Mouse (Mus musculus): ENCODE results near the gene Gm28043.

Gene Gm28043

DNA sequence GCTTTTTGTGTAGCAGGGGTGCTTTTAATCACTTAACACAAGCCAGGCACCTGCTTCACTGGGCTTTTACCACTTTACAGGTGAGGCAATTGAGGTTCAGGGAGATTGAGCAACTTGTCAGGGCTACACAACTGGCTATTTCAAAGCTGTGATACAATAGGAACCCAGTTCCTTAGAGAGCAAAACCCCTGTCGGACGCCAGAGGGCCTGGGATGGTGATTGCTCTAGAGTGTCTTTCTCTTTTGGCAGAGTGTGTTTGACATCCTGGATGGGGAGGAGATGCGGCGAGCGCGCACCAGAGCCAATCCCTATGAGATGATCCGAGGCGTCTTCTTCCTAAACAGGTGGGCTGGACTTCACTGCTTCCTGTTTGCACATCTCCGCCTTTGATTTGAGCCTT lies 67.0 kb downstream of the Gm28043 start:
- DNase-seq = no peak

DNA sequence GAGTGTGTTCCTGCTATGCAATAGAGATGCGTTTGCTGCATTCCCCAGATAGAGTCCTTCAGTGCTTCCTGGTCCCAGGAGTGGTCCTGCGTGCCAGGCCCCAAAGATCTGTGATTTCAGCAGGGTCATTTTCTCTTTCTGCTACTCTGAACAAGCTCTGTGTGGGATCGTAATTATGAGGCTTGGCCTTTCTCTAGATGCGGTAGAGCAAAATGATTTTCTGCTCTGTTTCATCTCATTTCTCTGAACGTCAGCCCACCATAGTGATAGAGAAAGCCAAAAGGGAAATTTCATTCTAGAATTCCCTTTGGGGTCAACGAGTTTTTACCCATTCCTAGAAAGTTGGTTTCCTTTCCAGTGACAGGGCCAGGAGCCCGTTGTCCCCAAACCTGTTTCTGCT lies 67.6 kb downstream of the Gm28043 start:
- no peak for DNase-seq

GRCm38 (mm10) chr17:29683127-29683526 lies 68.5 kb downstream of the Gm28043 start:
- DNase-seq = no peak

GRCm38 (mm10) chr17:29684275-29684674 lies 69.6 kb downstream of the Gm28043 start:
- DNase-seq = no peak

GRCm38 (mm10) chr17:29686771-29687170 lies 72.1 kb downstream of the Gm28043 start:
- DNase-seq = no peak

DNA sequence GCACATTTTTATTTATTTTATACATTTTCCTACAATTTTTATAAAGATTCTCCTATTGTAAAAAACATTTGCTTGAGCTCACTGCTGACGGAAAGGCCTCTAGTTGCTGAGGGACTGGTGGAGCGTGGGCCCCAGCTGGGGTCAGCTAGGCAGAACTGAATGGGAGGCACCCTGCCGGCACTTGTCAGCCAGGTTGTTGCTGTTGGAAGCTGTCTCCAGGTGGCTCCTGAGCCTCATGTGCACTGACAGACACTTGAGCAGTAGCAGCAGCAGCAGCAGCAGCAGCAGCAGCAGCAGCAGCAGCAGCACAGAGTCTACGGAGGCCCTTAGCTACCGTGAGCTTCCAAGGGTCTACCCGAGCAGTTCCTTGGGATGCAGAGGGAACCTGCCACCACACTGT lies 72.7 kb downstream of the Gm28043 start:
- no peak for DNase-seq

DNA sequence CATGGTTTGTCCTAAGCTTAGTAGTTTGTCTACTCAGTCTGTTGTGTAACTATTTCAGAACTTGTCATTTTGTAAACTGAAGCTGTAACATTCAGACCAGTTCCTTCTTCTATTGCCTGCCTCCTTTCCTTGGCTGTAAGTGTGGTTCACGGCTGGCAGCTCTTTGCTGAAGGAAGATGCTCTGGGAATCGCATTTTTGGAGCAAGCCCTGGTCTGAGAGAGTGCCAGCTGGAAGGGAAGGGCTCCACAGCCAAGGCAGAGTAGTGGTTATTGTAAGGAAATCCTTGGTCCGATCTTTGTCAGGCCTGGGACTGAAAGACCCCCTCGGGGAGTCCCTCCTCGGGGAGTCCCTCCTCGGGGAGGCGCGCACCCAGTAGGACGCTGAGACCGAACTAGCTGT lies 73.9 kb downstream of the Gm28043 start:
- DNase-seq = no peak

GRCm38 (mm10) chr17:29690257-29690656 lies 75.6 kb downstream of the Gm28043 start:
- DNase-seq = peak; percentile 29

DNA sequence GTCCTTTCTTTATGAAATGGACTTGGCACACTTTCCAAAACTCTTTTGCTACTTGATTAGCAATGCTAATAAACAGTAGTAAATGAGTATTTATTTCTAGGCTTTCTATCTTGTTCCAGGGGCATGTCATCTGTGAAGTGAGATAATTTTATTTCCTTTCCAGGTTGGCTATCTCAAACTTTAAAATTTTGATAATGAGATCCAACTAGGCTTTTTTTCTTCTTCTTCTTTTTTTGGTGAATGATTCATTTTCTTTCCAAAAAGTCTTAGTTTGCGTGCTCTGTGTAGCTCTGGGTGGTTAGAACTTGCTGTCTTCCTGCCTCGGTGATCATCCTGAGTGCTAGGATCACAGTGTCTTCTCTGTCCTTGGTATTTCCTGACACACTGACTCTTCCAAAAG lies 78.2 kb downstream of the Gm28043 start:
- DNase-seq = no peak

DNA sequence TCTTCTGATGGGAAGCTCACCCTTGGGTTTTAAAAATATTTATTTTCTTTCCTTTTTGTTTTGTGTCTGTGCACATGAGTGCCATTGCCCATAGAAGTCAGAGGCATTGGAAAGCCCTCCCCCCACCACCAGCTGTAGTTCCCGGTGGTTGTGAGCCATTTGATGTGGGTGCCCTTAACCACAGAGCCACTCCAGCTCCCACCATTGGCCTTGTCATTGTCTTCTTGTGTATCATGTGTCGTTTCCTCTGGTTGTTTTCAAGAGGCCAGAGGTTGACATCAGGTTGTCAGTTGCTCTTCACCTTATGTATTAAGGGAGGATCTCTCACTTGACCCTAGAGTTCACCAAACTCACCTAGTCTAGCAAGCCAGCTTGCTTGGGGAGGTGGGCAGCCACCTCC lies 78.9 kb downstream of the Gm28043 start:
- DNase-seq = no peak

DNA sequence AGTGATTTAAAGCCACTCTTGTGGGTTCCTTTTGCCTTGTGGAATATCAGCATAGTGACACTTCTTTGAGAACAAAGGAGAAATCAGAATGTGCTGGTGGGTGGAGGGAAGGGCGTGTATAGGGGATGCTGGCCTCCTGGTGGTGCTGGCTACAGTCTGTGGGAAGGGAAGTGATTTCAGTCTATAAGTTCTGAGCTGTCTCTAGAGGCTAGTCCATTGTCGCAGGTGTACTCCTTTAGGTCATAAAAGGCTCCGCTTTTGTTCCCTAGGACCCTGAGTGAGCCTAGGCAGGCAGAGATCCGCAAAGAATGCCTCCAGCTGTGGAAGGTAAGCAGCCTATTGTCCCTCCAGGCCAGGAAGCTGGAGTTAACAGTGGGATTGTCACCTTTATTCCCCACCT lies 79.8 kb downstream of the Gm28043 start:
- DNase-seq = no peak

GRCm38 (mm10) chr17:29696940-29697339 lies 82.3 kb downstream of the Gm28043 start:
- DNase-seq = no peak

- no peak for DNase-seq
Measured at GRCm38 (mm10) chr17:29698421-29698820, 83.7 kb downstream of the Gm28043 start.

- DNase-seq = no peak
Measured at GRCm38 (mm10) chr17:29700573-29700972, 85.9 kb downstream of the Gm28043 start.

GRCm38 (mm10) chr17:29702938-29703710 lies 88.4 kb downstream of the Gm28043 start:
- DNase-seq = no peak

- peak; percentile 38 for DNase-seq
Measured at GRCm38 (mm10) chr17:29704781-29705180, 90.1 kb downstream of the Gm28043 start.

DNA sequence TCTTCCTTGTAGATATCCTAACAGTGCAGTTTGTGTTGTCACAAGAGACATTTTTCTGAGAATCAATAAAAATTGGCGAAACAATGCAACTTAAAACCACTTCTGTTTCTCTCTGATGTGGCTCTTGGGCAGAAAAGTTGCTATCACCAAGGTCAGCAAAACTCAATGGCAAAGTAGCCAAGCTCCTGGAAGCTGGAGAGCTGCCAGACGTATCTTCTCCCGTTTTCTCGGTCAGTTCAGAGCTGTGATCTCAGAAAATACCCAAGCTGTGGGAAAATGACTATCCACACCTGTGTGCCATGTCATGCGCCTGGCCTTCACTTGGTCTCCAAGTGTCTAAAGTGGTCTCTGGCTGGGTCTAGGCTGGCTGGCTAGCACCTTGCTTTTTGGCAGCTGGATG lies 91.2 kb downstream of the Gm28043 start:
- no peak for DNase-seq

DNA sequence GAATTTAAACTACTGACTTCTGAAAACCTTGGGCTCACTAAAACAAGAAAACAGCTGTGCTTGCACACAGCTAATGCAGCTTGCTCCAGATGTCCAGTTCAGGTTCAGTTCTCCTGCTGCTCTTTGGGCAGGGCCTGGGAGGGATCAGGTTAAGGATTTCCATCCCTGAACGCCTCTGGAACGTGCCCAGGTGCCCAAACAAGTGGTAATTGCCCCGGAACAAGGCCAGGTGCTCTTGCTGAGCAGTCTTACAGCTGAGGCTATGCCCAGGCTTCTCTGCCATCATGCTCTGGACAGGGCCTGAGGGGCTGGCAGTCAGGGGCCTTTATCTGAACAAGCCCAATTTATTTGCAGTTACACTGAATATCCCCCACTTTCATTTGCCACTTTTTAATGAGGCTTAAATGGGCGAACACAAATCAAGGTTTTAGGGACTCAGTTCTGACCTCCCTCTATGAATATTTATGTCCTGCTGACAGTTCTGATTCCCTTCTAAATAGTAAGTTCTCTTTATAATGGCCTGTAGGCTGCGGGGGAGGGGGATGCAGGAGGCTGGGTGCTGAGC lies 92.4 kb downstream of the Gm28043 start:
- DNase-seq = peak; percentile 39

GRCm38 (mm10) chr17:29708783-29709182 lies 94.1 kb downstream of the Gm28043 start:
- DNase-seq = no peak

- no peak for DNase-seq
Measured at GRCm38 (mm10) chr17:29710562-29711044, 95.9 kb downstream of the Gm28043 start.

DNA sequence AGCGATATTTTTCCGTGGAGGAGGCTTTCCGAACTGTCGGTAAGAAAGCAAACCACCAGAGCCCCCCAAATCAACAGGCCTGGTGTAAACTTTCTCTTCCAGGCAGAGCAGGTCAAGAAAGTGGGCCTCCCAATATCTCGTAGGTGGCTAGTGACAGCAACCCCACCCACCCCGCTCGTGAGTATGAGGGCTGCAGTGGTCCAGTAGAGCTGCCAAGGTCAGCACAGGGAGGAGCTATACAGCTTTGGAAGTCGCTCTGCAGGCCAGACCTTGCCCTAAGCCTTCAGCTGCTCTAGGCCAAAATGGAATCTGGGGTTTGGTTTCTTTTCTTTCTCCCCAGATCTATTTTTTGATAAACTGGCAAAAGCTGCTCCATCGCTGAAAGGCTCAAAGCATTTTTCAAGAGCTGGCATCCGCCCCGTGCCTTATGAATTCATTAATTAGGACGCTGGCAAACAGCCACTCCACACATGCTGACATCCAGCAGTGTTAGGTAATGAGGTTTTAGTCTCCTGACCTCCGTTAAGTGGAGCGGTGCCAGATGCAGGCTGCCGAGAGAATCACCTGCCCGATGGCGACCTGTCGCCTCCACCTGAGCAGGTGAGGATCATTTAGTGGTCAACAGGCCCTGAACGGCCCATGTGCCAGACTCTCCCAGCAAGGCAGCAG lies 96.5 kb downstream of the Gm28043 start:
- DNase-seq = peak; percentile 91

GRCm38 (mm10) chr17:29711745-29712431 lies 97.2 kb downstream of the Gm28043 start:
- no peak for DNase-seq

GRCm38 (mm10) chr17:29712565-29712964 lies 97.9 kb downstream of the Gm28043 start:
- no peak for DNase-seq
